Mouse (Mus musculus) limb, embryonic 14.5 days (tissue): ENCODE measurements at regions not wholly inside any gene's neighbourhood (a gene's known extent, or its start where the extent isn't known, plus 50 kb on each side); places are given as distances from the start of the nearest gene placed in this dataset.

Experiments
- ATAC-seq: fragments of 200-750 bp; cut with Nextera tagmentation; 2 replicates; pipeline ENCODE4 v1.8.0; 2017; ENCODE audit warnings: low read depth, moderate number of reproducible peaks, moderate TSS enrichment; ENCODE audit not compliant: low FRiP score
- DNase-seq: peaks from one replicate; pipeline ENCODE4 v3.0.0-alpha.2; 2015; ENCODE audit warnings: low spot score
- H3K27ac ChIP-seq: fragments of 300-500 bp; sonication (generic); replicated peaks from 2 replicates; pipeline ENCODE4 v1.5.1; 2014; ENCODE audit warnings: low read depth, mild to moderate bottlenecking, low read length, moderate library complexity, mixed read lengths
- H3K27me3 ChIP-seq: fragments of 300-500 bp; sonication (generic); 2 replicates; pipeline ENCODE4 v1.6.1; 2014; ENCODE audit warnings: low read length, mixed read lengths; ENCODE audit not compliant: control insufficient read depth, insufficient read depth
- H3K36me3 ChIP-seq: fragments of 300-500 bp; sonication (generic); 2 replicates; pipeline ENCODE4 v1.6.1; 2014; ENCODE audit warnings: mild to moderate bottlenecking, low read length, moderate library complexity, mixed read lengths; ENCODE audit not compliant: control insufficient read depth, insufficient read depth
- H3K4me1 ChIP-seq: fragments of 300-500 bp; sonication (generic); 2 replicates; pipeline ENCODE4 v1.6.1; 2014; ENCODE audit warnings: antibody characterized with exemption, low read length, mixed read lengths; ENCODE audit not compliant: control insufficient read depth, insufficient read depth
- H3K4me2 ChIP-seq: fragments of 300-500 bp; sonication (generic); replicated peaks from 2 replicates; pipeline ENCODE4 v1.6.1; 2014; ENCODE audit warnings: low read depth, mild to moderate bottlenecking, low read length, moderate library complexity; ENCODE audit not compliant: severe bottlenecking
- H3K4me3 ChIP-seq: fragments of 300-500 bp; sonication (generic); replicated peaks from 2 replicates; pipeline ENCODE4 v1.5.1; 2014; ENCODE audit warnings: low read length
- H3K9ac ChIP-seq: fragments of 300-500 bp; sonication (generic); 2 replicates; pipeline ENCODE4 v1.6.1; 2014; ENCODE audit warnings: mild to moderate bottlenecking, low read depth, low read length, moderate library complexity; ENCODE audit not compliant: severe bottlenecking
- H3K9me3 ChIP-seq: fragments of 300-500 bp; sonication (generic); 2 replicates; pipeline ENCODE4 v1.6.1; 2016; ENCODE audit warnings: low read length; ENCODE audit not compliant: control insufficient read depth
- POLR2A ChIP-seq: fragments of 200-500 bp; IDR thresholded peaks from 2 replicates; pipeline ENCODE4 v1.8.0; 2012; ENCODE audit warnings: inconsistent platforms, mild to moderate bottlenecking, moderate library complexity, borderline replicate concordance; ENCODE audit not compliant: insufficient read depth, insufficient read length; ENCODE audit errors: extremely low read depth
- WGBS: fragments of 180-500 bp; shearing (Covaris S2); extraction: QIAGEN DNeasy Blood & Tissue Kit; methylation state at CpG from one replicate; pipeline ENCODE4 v1.1.7; 2014; 5-methylcytosine and 5-hydroxymethylcytosine counted together

DNA sequence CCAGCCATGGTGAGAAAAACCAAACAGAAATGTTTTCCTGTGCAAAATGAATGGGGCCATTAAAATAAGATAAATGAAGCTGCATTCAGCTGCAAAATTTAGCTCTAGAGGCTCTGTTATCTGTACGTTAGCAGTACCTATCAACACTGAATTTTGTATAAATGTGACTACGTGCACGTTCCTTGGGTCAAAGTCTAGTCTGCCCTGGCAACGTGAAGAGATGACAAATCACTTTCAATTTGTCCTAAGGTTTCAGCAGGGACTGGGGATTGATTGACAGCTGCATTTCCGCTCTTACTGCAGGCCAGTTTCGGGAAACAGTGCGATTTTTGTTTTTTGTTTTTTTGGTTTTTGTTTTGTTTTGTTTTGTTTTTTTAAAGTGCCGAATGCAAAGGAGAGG, 246.1 kb upstream of the Fn1 start:
- no peaks in the 10 kb centered on the region for H3K27me3 ChIP-seq
- WGBS = 80% methylated on average over 8 of the region's 8 CpGs
- no peak for DNase-seq
- no peak for TF ChIP-seq POLR2A
- H3K9me3 ChIP-seq = no peaks in the 10 kb centered on the region
- ATAC-seq = no peak
- H3K36me3 ChIP-seq = no peaks in the 10 kb centered on the region
- H3K4me2 ChIP-seq = no peak overlapping the region
- H3K4me3 ChIP-seq = no peak overlapping the region
- H3K9ac ChIP-seq = no peak overlapping the region
- H3K27ac ChIP-seq = no peak overlapping the region
- H3K4me1 ChIP-seq = peaks cover 18% of the 10 kb centered on the region

DNA sequence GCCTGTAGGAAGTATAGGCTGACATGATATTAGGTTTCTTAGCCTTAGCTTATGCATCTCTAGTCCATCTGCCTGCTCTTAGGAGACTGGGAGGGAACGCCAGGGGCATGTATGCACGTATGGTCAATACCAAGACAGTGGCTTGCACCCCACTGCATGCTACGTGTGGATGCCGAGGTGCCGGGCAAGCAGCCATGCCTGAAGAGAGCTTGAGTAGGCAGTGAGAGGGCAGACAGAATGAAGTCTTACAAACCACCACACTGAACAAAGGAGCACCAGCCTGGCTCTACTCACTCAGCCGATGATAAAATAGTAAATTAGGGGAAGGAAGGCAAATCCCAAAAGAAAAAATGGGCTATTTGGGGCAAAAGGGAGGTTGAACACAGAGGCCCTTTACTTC, 245.2 kb upstream of the Fn1 start:
- Histone ChIP-seq H3K4me2 (no peak overlapping the region), H3K9ac (no peak overlapping the region), H3K36me3 (no peaks in the 10 kb centered on the region), H3K9me3 (no peaks in the 10 kb centered on the region), H3K27me3 (no peaks in the 10 kb centered on the region), H3K4me3 (no peak overlapping the region), H3K4me1 (peaks cover 20% of the 10 kb centered on the region), H3K27ac (no peak overlapping the region)
- TF ChIP-seq POLR2A = no peak
- ATAC-seq (no peak), DNase-seq (no peak)
- WGBS = 84% methylated on average over 6 of the region's 6 CpGs

DNA sequence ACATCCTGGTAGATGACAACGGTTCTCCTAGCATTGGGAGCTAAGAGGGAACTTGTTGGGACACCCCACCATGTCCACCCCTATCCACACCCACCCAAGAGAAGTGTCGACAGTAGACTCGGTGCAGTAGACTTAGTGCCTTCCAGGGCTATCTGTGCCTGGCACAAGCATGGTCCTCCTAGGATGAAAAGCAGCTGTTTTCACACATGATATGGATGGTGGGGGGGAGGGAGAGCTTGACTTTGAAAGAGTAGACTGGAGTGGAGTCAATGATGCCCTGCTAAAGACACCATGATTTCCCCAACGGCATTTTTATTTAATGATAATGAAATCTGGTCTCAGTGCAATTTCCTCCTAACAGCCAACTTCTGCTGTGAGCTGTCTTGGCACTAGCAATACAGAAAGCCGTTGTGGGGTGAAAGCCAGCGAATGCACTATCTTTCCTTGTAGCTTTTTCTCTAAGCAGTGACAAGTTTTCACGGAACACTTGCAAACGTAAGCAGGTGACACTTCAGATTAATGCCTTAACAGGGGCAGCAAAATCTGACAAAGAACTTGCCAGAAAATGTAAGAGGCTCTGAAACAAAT, 244.6 kb upstream of the Fn1 start:
- ATAC-seq (no peak), DNase-seq (no peak)
- Histone ChIP-seq H3K9ac (no peak overlapping the region), H3K4me3 (no peak overlapping the region), H3K9me3 (no peaks in the 10 kb centered on the region), H3K36me3 (no peaks in the 10 kb centered on the region), H3K4me2 (no peak overlapping the region), H3K27ac (no peak overlapping the region), H3K27me3 (no peaks in the 10 kb centered on the region), H3K4me1 (peaks cover 20% of the 10 kb centered on the region)
- TF ChIP-seq POLR2A = no peak
- WGBS = 54% methylated on average over 8 of the region's 8 CpGs

DNA sequence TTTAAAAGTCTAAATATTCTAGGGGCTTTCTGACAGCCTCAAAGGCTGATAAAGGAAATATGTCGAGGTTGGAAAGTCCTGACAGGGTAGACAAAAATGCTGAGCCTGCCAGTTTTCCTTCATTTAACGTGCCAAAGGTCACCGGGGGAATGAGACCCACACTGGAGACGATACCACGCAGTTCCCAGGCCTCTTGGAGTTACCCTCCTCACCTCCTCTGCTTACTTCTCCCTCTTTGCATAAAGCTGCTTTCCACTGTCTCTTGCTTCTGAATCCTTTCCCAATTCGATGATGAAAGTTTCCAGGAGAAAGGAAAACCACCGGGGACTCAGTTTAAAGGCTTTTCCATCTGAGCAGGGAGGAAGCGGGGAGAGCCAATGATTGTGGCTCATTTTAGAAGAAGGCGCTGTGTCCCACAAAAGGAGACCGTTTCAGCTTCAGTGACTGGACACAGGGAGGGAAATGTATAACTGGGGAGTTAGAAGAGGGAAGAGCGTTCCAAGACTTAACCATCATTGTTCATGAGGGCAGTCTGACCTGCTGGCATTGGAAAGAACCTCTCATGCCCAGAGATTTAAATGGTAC, 243.2 kb upstream of the Fn1 start:
- DNase-seq (peak; percentile 48), ATAC-seq (no peak)
- H3K27me3 ChIP-seq = no peaks in the 10 kb centered on the region
- peaks cover 20% of the 10 kb centered on the region for H3K4me1 ChIP-seq
- H3K4me3 ChIP-seq = no peak overlapping the region
- H3K36me3 ChIP-seq = no peaks in the 10 kb centered on the region
- peak overlapping the region; percentile 35; the same call in 1 of the 2 replicates for H3K27ac ChIP-seq
- no peaks in the 10 kb centered on the region for H3K9me3 ChIP-seq
- no peak overlapping the region for H3K9ac ChIP-seq
- no peak for TF ChIP-seq POLR2A
- H3K4me2 ChIP-seq = no peak overlapping the region
- 49% methylated on average over 11 of the region's 11 CpGs for WGBS

DNA sequence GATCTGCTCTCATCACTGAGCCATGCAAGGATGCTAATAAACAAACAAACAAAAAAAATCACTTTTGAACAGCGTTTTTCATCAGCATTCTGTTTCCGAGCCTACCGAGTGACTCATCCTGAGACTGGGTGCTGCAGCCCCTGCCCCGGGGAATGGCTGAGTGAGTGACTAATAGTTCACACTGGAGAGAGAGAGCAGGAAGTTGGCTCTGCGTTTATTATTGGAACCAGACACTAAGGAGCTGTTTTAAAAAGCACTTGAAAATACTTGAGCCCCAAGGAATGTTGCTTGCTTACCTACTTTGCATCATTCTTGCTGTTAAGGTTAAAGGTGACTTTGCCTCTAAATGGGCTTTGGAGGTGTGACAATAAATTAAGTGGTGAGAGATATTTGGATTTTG, 240.6 kb upstream of the Fn1 start:
- 3% methylated on average over 5 of the region's 5 CpGs for whole genome bisulfite sequencing
- ATAC-seq = no peak
- Histone ChIP-seq H3K36me3 (no peaks in the 10 kb centered on the region), H3K9me3 (no peaks in the 10 kb centered on the region), H3K27me3 (no peaks in the 10 kb centered on the region), H3K4me2 (no peak overlapping the region), H3K9ac (no peak overlapping the region), H3K4me3 (no peak overlapping the region), H3K27ac (no peak overlapping the region), H3K4me1 (peaks cover 20% of the 10 kb centered on the region)
- peak; percentile 39 for DNase-seq
- TF ChIP-seq POLR2A = no peak

DNA sequence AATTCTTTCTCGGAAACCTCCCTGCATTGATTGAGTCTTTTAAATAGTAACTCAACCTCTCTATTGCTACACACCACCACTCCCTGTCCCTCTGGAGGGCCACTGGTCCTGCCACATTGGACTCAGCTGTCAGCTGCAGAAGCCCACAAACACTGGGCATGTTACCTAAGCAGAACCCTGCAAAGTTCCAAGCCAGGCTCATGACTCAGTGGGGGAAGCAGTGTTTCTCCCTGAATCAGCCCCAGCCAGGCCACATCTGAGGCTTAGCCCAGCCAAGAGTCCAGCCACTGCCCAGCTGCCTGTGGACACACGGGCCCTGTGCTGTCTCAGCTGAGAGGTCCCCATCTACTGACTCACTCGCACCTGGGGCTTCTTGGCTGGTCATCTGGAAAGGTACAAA, 234.8 kb upstream of the Fn1 start:
- no peak overlapping the region for H3K27ac ChIP-seq
- H3K9me3 ChIP-seq = no peaks in the 10 kb centered on the region
- no peak overlapping the region for H3K4me2 ChIP-seq
- 85% methylated on average over 3 of the region's 3 CpGs for WGBS
- no peak for TF ChIP-seq POLR2A
- DNase-seq = no peak
- no peak for ATAC-seq
- no peaks in the 10 kb centered on the region; the same call in 1 of the 2 replicates for H3K4me1 ChIP-seq
- H3K27me3 ChIP-seq = no peaks in the 10 kb centered on the region
- H3K4me3 ChIP-seq = no peak overlapping the region
- H3K36me3 ChIP-seq = no peaks in the 10 kb centered on the region
- H3K9ac ChIP-seq = no peak overlapping the region
